30 mouse cellular contexts compared by ENCODE assay signal in the genomic region with DNA sequence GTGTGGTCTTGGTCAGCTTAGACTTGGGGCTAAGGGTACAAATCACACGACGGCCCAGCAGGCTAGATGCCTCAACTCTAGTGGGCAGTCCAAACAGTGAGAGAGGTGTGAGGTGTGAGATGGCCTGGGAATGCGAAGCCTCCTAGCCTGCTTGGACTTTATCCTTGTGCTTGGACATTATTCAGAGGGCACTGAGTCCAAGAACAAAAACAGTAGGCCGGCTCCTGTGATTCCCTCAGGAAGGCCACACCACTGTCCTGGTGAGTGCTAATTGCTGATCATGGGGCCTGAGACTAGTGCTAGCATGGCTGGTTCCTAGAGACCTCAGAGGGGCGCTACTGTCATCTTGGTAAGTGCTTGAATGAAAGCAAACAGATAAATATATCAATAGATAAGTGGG. TPM values are rescaled to one million over a fixed set of nuclear protein-coding genes. Genes with fewer than 3 reads are reported as not detected.
DNase-seq lines count a peak whose midpoint lies in the region; ATAC-seq and TF ChIP-seq lines count a peak whose summit lies in the region.
"Had no signal": no experiment of that assay in that cellular context is flagged by ENCODE, and none has a peak within 500 bp of the region (broad histone marks: within the 10 kb centered on the region; RNA-seq: fewer than 3 reads in every experiment).

No protein-coding gene starts in this region.

- H3K4me2 ChIP-seq in intestine, embryonic 16.5 days (ENCODE audit: low read depth, low read length) = no peak overlapping the region; the same call in 1 of the 2 replicates
- no peak overlapping the region for H3K4me2 ChIP-seq in kidney, postnatal 0 days (ENCODE audit: low read length)
- H3K4me2 ChIP-seq in stomach, embryonic 15.5 days = no peak overlapping the region
- H3K4me2 ChIP-seq in hindbrain, embryonic 14.5 days (replicated peaks) = no peak overlapping the region
- no peak overlapping the region for H3K4me2 ChIP-seq in liver, postnatal 0 days (ENCODE audit: low read depth, low read length)
- H3K4me2 ChIP-seq: forebrain, embryonic 13.5 days; heart, embryonic 11.5 days; liver, embryonic 15.5 days; midbrain, embryonic 13.5 days; neural tube, embryonic 12.5 days had no signal

- H3K27ac ChIP-seq in intestine, embryonic 16.5 days (ENCODE audit: low read length) = peak overlapping the region; percentile 95
- peak overlapping the region; percentile 73 for H3K27ac ChIP-seq in kidney, postnatal 0 days
- H3K27ac ChIP-seq in stomach, embryonic 15.5 days = peak overlapping the region; percentile 11; the same call in 1 of the 2 replicates
- H3K27ac ChIP-seq in hindbrain, embryonic 14.5 days = no peak overlapping the region
- no peak overlapping the region for H3K27ac ChIP-seq in liver, postnatal 0 days (ENCODE audit: low read depth)
- H3K27ac ChIP-seq: forebrain, embryonic 13.5 days; hindbrain, embryonic 10.5 days; hindbrain, postnatal 0 days; limb, embryonic 10.5 days; liver, embryonic 15.5 days; midbrain, embryonic 13.5 days; neural tube, embryonic 12.5 days had no signal

- no peaks in the 10 kb centered on the region for H3K36me3 ChIP-seq in intestine, embryonic 16.5 days (ENCODE audit: control insufficient read depth, insufficient read depth, low read length)
- H3K36me3 ChIP-seq in kidney, postnatal 0 days (ENCODE audit: insufficient read depth, low read length) = no peaks in the 10 kb centered on the region
- H3K36me3 ChIP-seq in stomach, embryonic 15.5 days = no peaks in the 10 kb centered on the region
- no peaks in the 10 kb centered on the region for H3K36me3 ChIP-seq in hindbrain, embryonic 14.5 days (replicated peaks; ENCODE audit: control insufficient read depth, insufficient read depth)
- H3K36me3 ChIP-seq in liver, postnatal 0 days (replicated peaks; ENCODE audit: insufficient read depth, low read length) = no peaks in the 10 kb centered on the region
- H3K36me3 ChIP-seq: hindbrain, embryonic 10.5 days; limb, embryonic 10.5 days; liver, embryonic 15.5 days; midbrain, embryonic 13.5 days; neural tube, embryonic 12.5 days had no signal

- H3K4me3 ChIP-seq in intestine, embryonic 16.5 days (ENCODE audit: low read length) = no peak overlapping the region
- no peak overlapping the region for H3K4me3 ChIP-seq in kidney, postnatal 0 days (replicated peaks; ENCODE audit: low read depth, low read length)
- H3K4me3 ChIP-seq in stomach, embryonic 15.5 days (replicated peaks) = no peak overlapping the region
- H3K4me3 ChIP-seq in hindbrain, embryonic 14.5 days (replicated peaks; ENCODE audit: low read length) = no peak overlapping the region
- no peak overlapping the region for H3K4me3 ChIP-seq in liver, postnatal 0 days (ENCODE audit: low read depth, low read length)
- H3K4me3 ChIP-seq: forebrain, embryonic 13.5 days; hindbrain, embryonic 10.5 days; limb, embryonic 10.5 days; liver, embryonic 15.5 days; midbrain, embryonic 13.5 days; neural tube, embryonic 12.5 days had no signal

- WGBS in intestine, embryonic 16.5 days = 75% methylated on average over 5 of the region's 5 CpGs
- 69% methylated on average over 5 of the region's 5 CpGs for WGBS in kidney, postnatal 0 days
- WGBS in stomach, embryonic 15.5 days = 75% methylated on average over 5 of the region's 5 CpGs
- 82% methylated on average over 5 of the region's 5 CpGs for WGBS in hindbrain, embryonic 14.5 days
- 68% methylated on average over 5 of the region's 5 CpGs for WGBS in liver, postnatal 0 days (ENCODE audit: insufficient replicate concordance)

- H3K27me3 ChIP-seq in intestine, embryonic 16.5 days (replicated peaks; ENCODE audit: control insufficient read depth, insufficient read depth, low read length) = no peaks in the 10 kb centered on the region
- H3K27me3 ChIP-seq in kidney, postnatal 0 days (ENCODE audit: insufficient read depth, low read length) = no peaks in the 10 kb centered on the region
- no peaks in the 10 kb centered on the region for H3K27me3 ChIP-seq in stomach, embryonic 15.5 days (replicated peaks)
- H3K27me3 ChIP-seq in hindbrain, embryonic 14.5 days (ENCODE audit: control insufficient read depth, insufficient read depth, low read length) = no peaks in the 10 kb centered on the region
- H3K27me3 ChIP-seq in liver, postnatal 0 days (ENCODE audit: insufficient read depth, low read length) = no peaks in the 10 kb centered on the region
- H3K27me3 ChIP-seq: forebrain, embryonic 13.5 days; midbrain, embryonic 13.5 days; neural tube, embryonic 12.5 days had no signal

- DNase-seq in kidney, adult 18-20 months = peak; percentile 70
- DNase-seq in kidney, postnatal 0 days (ENCODE audit: low spot score) = peak; percentile 22
- DNase-seq in hindbrain, embryonic 14.5 days (ENCODE audit: low spot score) = no peak
- DNase-seq in liver, postnatal 0 days = no peak
- DNase-seq in spleen, adult 18-20 months = no peak
- DNase-seq: adrenal gland, adult 8-10 months; cerebellum, adult 9-10 months; heart, adult 11 months; liver; right cerebral cortex, postnatal 14 days; thymus, adult 2 months had no signal

- peaks cover 39% of the 10 kb centered on the region for H3K4me1 ChIP-seq in intestine, embryonic 16.5 days (ENCODE audit: control insufficient read depth, insufficient read depth, low read length)
- peaks cover 12% of the 10 kb centered on the region; the same call in 1 of the 2 replicates for H3K4me1 ChIP-seq in kidney, postnatal 0 days (replicated peaks; ENCODE audit: insufficient read depth, low read length)
- peaks cover 38% of the 10 kb centered on the region for H3K4me1 ChIP-seq in stomach, embryonic 15.5 days
- H3K4me1 ChIP-seq in hindbrain, embryonic 14.5 days (replicated peaks; ENCODE audit: control insufficient read depth, insufficient read depth, low read length) = peaks cover 6% of the 10 kb centered on the region; the same call in 1 of the 2 replicates
- H3K4me1 ChIP-seq in liver, postnatal 0 days (ENCODE audit: insufficient read depth) = peaks cover 17% of the 10 kb centered on the region

- no peaks in the 10 kb centered on the region for H3K9me3 ChIP-seq in intestine, embryonic 16.5 days (ENCODE audit: control insufficient read depth, low read length)
- H3K9me3 ChIP-seq in kidney, postnatal 0 days (replicated peaks; ENCODE audit: low read length) = no peaks in the 10 kb centered on the region
- no peaks in the 10 kb centered on the region for H3K9me3 ChIP-seq in stomach, embryonic 15.5 days
- no peaks in the 10 kb centered on the region for H3K9me3 ChIP-seq in hindbrain, embryonic 14.5 days (ENCODE audit: control insufficient read depth, low read length)
- H3K9me3 ChIP-seq in liver, postnatal 0 days (ENCODE audit: low read length) = no peaks in the 10 kb centered on the region
- H3K9me3 ChIP-seq: forebrain, embryonic 13.5 days; hindbrain, embryonic 10.5 days; limb, embryonic 10.5 days; liver, embryonic 15.5 days; midbrain, embryonic 13.5 days; neural tube, embryonic 12.5 days had no signal

- no peak for TF ChIP-seq EP300 in liver, postnatal 0 days (IDR thresholded peaks at IDR 0.05; ENCODE audit: low read depth)

- H3K9ac ChIP-seq in intestine, embryonic 16.5 days (ENCODE audit: low read depth, low read length) = no peak overlapping the region
- no peak overlapping the region for H3K9ac ChIP-seq in kidney, postnatal 0 days (ENCODE audit: low read depth, low read length)
- H3K9ac ChIP-seq in stomach, embryonic 15.5 days = no peak overlapping the region
- no peak overlapping the region for H3K9ac ChIP-seq in hindbrain, embryonic 14.5 days
- H3K9ac ChIP-seq in liver, postnatal 0 days (replicated peaks) = no peak overlapping the region
- H3K9ac ChIP-seq: forebrain, embryonic 13.5 days; liver, embryonic 15.5 days; midbrain, embryonic 13.5 days; neural tube, embryonic 12.5 days had no signal

- TF ChIP-seq CTCF in kidney, postnatal 0 days (IDR thresholded peaks at IDR 0.05; ENCODE audit: low read depth) = no peak
- no peak for TF ChIP-seq CTCF in liver, postnatal 0 days (IDR thresholded peaks at IDR 0.05; ENCODE audit: low read depth)

- no peak for ATAC-seq in intestine, embryonic 16.5 days
- ATAC-seq in kidney, postnatal 0 days (replicated peaks; ENCODE audit: low FRiP score, low read depth) = peak; percentile 77
- no peak for ATAC-seq in stomach, embryonic 15.5 days (ENCODE audit: insufficient read depth, low FRiP score, low read depth)
- ATAC-seq in hindbrain, embryonic 14.5 days (ENCODE audit: low FRiP score) = no peak
- ATAC-seq in liver, postnatal 0 days = no peak
- ATAC-seq: activated CD4-positive, CD25-positive, alpha-beta regulatory T cell, adult 4 months; forebrain, embryonic 13.5 days; hindbrain, postnatal 0 days; lung, postnatal 0 days; midbrain, embryonic 13.5 days had no signal

RNA-seq across cellular contexts. Expression of a gene that starts 15.4 kb away (rescaled TPM):
- polyA plus RNA-seq in intestine, embryonic 16.5 days (2015; fragmentation: Nextera tagmentation; extraction: Ambion mirVana) = 14.8 and 19.7 TPM in 2 replicates
- polyA plus RNA-seq in kidney, postnatal 0 days (2015; fragmentation: Nextera tagmentation; extraction: Ambion mirVana) = 6.7 and 7.4 TPM in 2 replicates
- 9.6 and 10.6 TPM in 2 replicates for polyA plus RNA-seq in stomach, embryonic 15.5 days (2015; fragmentation: Nextera tagmentation; extraction: Ambion mirVana)
- 22.3 and 24.5 TPM in 2 replicates for polyA plus RNA-seq in hindbrain, embryonic 14.5 days (2014; fragmentation: Nextera tagmentation; extraction: Ambion mirVana)
- polyA plus RNA-seq in liver, postnatal 0 days (2015; fragmentation: Nextera tagmentation; extraction: Ambion mirVana) = 0.12 and 0.14 TPM in 2 replicates

RNA-seq across cellular contexts. Expression of a gene that starts 44.9 kb away (rescaled TPM):
- 26.0 and 29.1 TPM in 2 replicates for polyA plus RNA-seq in intestine, embryonic 16.5 days (2015; fragmentation: Nextera tagmentation; extraction: Ambion mirVana)
- 19.9 and 20.5 TPM in 2 replicates for polyA plus RNA-seq in kidney, postnatal 0 days (2015; fragmentation: Nextera tagmentation; extraction: Ambion mirVana)
- 28.2 and 32.1 TPM in 2 replicates for polyA plus RNA-seq in stomach, embryonic 15.5 days (2015; fragmentation: Nextera tagmentation; extraction: Ambion mirVana)
- polyA plus RNA-seq in hindbrain, embryonic 14.5 days (2014; fragmentation: Nextera tagmentation; extraction: Ambion mirVana) = 36.4 and 38.6 TPM in 2 replicates
- 8.5 and 8.6 TPM in 2 replicates for polyA plus RNA-seq in liver, postnatal 0 days (2015; fragmentation: Nextera tagmentation; extraction: Ambion mirVana)

RNA-seq across cellular contexts. Expression of a gene that starts 46.7 kb away (rescaled TPM):
- polyA plus RNA-seq in intestine, embryonic 16.5 days (2015; fragmentation: Nextera tagmentation; extraction: Ambion mirVana) = 4.1 TPM in 1 of 2 replicates, not detected in the other
- not detected in 2 replicates for polyA plus RNA-seq in kidney, postnatal 0 days (2015; fragmentation: Nextera tagmentation; extraction: Ambion mirVana)
- polyA plus RNA-seq in stomach, embryonic 15.5 days (2015; fragmentation: Nextera tagmentation; extraction: Ambion mirVana) = not detected in 2 replicates
- not detected in 2 replicates for polyA plus RNA-seq in hindbrain, embryonic 14.5 days (2014; fragmentation: Nextera tagmentation; extraction: Ambion mirVana)
- polyA plus RNA-seq in liver, postnatal 0 days (2015; fragmentation: Nextera tagmentation; extraction: Ambion mirVana) = not detected in 2 replicates
- polyA plus RNA-seq: activated CD4-positive, CD25-positive, alpha-beta regulatory T cell, adult 4 months; C2C12; embryonic facial prominence, embryonic 14.5 days; frontal cortex, adult 2 months; heart, embryonic 11.5 days; heart, postnatal 0 days; hindbrain, embryonic 10.5 days; hindbrain, postnatal 0 days; large intestine, adult 2 months; limb, embryonic 10.5 days; liver, embryonic 15.5 days; lung, postnatal 0 days; midbrain, embryonic 13.5 days; spleen, adult 2 months; stomach, embryonic 14.5 days; thymus, adult 2 months had no signal

RNA-seq across cellular contexts. Expression of a gene that starts 56.0 kb away (rescaled TPM):
- 28.2 and 29.6 TPM in 2 replicates for polyA plus RNA-seq in intestine, embryonic 16.5 days (2015; fragmentation: Nextera tagmentation; extraction: Ambion mirVana)
- 27.7 and 31.8 TPM in 2 replicates for polyA plus RNA-seq in kidney, postnatal 0 days (2015; fragmentation: Nextera tagmentation; extraction: Ambion mirVana)
- polyA plus RNA-seq in stomach, embryonic 15.5 days (2015; fragmentation: Nextera tagmentation; extraction: Ambion mirVana) = 29.5 and 33.2 TPM in 2 replicates
- 32.2 and 36.1 TPM in 2 replicates for polyA plus RNA-seq in hindbrain, embryonic 14.5 days (2014; fragmentation: Nextera tagmentation; extraction: Ambion mirVana)
- polyA plus RNA-seq in liver, postnatal 0 days (2015; fragmentation: Nextera tagmentation; extraction: Ambion mirVana) = 7.0 and 7.5 TPM in 2 replicates

Comparison
In these comparisons a context has a peak if more than half of its experiments do, and no peak if none do; other contexts are left out.
1. H3K27ac ChIP-seq: peak in intestine, embryonic 16.5 days (single experiment), kidney, postnatal 0 days (single experiment) and stomach, embryonic 15.5 days (single experiment); none in hindbrain, embryonic 14.5 days (single experiment) and liver, postnatal 0 days (single experiment).
2. DNase-seq: peak in kidney, adult 18-20 months (single experiment) and kidney, postnatal 0 days (single experiment); none in hindbrain, embryonic 14.5 days (single experiment), liver, postnatal 0 days (single experiment) and spleen, adult 18-20 months (0 of 2).